Mouse (Mus musculus) liver, adult 2 months (tissue): ENCODE data around the gene Armc12. TPM values are rescaled to one million over a fixed set of nuclear protein-coding genes. Genes with fewer than 3 reads are reported as not detected.

ENCODE experiments used
- DNase-seq: peaks from one replicate; pipeline ENCODE4 v3.0.0-alpha.2; 2011; ENCODE audit warnings: low read depth, low spot score; ENCODE audit errors: extremely low read depth
- H3K27ac ChIP-seq: fragments of 200-500 bp; replicated peaks from 2 replicates; pipeline ENCODE4 v1.5.1; 2012; ENCODE audit warnings: low read depth, mild to moderate bottlenecking, control low read depth, inconsistent platforms, low read length; ENCODE audit not compliant: insufficient read depth
- H3K27me3 ChIP-seq: fragments of 200-500 bp; 2 replicates; pipeline ENCODE4 v1.6.1; 2012; ENCODE audit warnings: mild to moderate bottlenecking, moderate library complexity, low read length, inconsistent platforms; ENCODE audit not compliant: control insufficient read depth, insufficient read depth
- H3K36me3 ChIP-seq: fragments of 200-500 bp; 2 replicates; pipeline ENCODE4 v1.6.1; 2012; ENCODE audit warnings: low read length, inconsistent platforms; ENCODE audit not compliant: control insufficient read depth, insufficient read depth
- H3K4me1 ChIP-seq: fragments of 200-500 bp; 2 replicates; pipeline ENCODE4 v1.6.1; 2011; ENCODE audit warnings: low read length; ENCODE audit not compliant: control insufficient read depth, insufficient read depth
- H3K4me3 ChIP-seq: fragments of 200-500 bp; 2 replicates; pipeline ENCODE4 v1.5.1; 2011; ENCODE audit warnings: low read depth, mild to moderate bottlenecking, control low read depth, low read length, moderate library complexity; ENCODE audit not compliant: insufficient read depth
- H3K79me2 ChIP-seq: fragments of 200-500 bp; 2 replicates; pipeline ENCODE4 v1.6.1; 2012; ENCODE audit warnings: inconsistent platforms, mild to moderate bottlenecking, low read length, moderate library complexity; ENCODE audit not compliant: control insufficient read depth, insufficient read depth
- H3K9ac ChIP-seq: fragments of 200-500 bp; 2 replicates; pipeline ENCODE4 v1.6.1; 2012; ENCODE audit warnings: low read depth, mild to moderate bottlenecking, control low read depth, inconsistent platforms, low read length
- CTCF ChIP-seq: fragments of 200-500 bp; IDR thresholded peaks from 2 replicates; pipeline ENCODE4 v1.5.1; 2011; ENCODE audit warnings: low read depth, low read length, control low read depth
- POLR2A ChIP-seq: fragments of 200-500 bp; IDR thresholded peaks from 2 replicates; pipeline ENCODE4 v1.6.1; 2011; ENCODE audit warnings: low read length, control low read depth; ENCODE audit not compliant: insufficient read depth; ENCODE audit errors: extremely low read depth
- WGBS: fragments of 180-500 bp; shearing (Covaris S2); methylation state at CpG from one replicate; pipeline ENCODE4 v1.1.7; 2018; 5-methylcytosine and 5-hydroxymethylcytosine counted together
- polyA plus RNA-seq: library from polyadenylated mRNA; depleted of rRNA; stranded (reverse); fragments of >200 nt; gene quantifications from 2 replicates; pipeline ENCODE4 v1.2.3, GENCODE M21; 2012
- total RNA-seq: library from RNA; depleted of rRNA; stranded (reverse); fragments of >200 nt; gene quantifications from 2 replicates; pipeline ENCODE4 v1.2.3, GENCODE M21; 2014

Armc12 gene
- total and polyA plus RNA-seq, 2 experiments: not detected

DNA sequence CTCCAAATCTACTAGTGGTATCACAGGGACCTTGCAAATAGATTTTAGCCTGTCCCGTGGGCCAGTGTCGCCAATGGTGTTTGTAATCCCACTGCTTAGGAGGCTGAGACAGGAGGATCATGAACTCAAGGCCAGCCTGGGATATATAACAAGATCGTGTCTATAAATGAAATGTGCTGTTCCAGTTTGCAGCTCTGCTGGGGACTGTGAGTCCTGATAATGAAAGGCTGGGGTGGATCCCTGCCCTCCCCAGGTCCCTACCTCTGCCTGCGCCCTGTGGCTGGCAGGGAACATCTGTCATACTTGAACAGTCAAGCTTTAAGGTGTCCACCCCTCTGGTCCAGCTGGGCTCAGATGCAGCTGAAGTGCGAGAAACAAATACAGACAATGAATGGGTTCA, 16.1 kb upstream of the Armc12 start:
- H3K27ac ChIP-seq: peak overlapping the region; percentile 69

DNA sequence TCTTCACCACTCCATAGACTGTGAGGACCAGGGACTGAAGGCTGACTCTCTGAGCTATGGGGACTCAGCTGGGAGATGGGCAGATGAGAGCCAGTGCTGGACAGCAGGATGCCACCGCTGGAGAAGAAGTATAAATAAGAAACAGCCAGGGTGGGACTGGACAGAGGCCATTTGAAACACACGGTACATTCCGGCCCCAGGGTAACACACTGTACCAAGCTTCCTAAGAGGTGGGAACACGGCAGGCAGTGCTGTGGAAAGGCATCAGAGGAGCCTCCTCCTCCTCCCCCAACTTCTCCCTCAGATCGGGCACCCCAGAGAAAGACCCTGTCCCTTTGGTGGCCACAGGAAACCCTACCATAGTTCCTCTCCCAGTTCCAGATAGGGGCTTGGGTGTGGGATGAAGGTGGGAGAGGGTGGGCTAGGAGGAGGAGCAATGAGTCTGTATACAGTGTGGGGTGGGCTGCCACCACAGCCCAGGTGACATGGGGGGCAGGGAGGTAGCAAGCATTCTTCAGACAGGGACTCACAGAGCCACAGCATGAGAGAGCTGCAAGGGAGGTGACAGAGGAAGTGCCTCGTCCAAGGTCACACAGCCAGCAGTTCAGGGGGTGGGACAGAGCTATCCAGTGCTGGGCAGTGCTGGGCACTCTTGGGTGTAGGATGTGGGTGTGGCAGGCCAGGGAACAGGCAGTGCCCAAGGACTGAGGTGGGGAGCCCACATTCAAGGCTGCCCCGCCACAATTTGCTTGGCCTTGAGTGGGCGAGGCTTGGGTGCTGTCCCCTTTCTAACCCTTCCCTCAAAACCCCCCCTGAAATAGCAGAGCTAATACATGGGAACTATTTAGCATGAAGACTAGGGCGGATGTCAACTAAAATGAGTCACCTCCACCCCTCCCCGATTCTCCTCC, 14.9 kb upstream of the Armc12 start:
- peaks cover 27% of the 10 kb centered on the region for H3K4me1 ChIP-seq
- no peaks in the 10 kb centered on the region for H3K27me3 ChIP-seq
- H3K4me3 ChIP-seq: no peak overlapping the region
- no peak for TF ChIP-seq CTCF
- no peak for TF ChIP-seq POLR2A
- H3K36me3 ChIP-seq: no peaks in the 10 kb centered on the region
- H3K79me2 ChIP-seq: no peaks in the 10 kb centered on the region
- H3K9ac ChIP-seq: peak overlapping the region; percentile 10; the same call in 1 of the 2 replicates
- WGBS: 64% methylated on average over 10 of the region's 10 CpGs
- H3K27ac ChIP-seq: peak overlapping the region; percentile 22; the same call in 1 of the 2 replicates
- no peak for DNase-seq

More for the DNA sequence above, 16.1 kb upstream of the Armc12 start:
- no peaks in the 10 kb centered on the region for H3K27me3 ChIP-seq
- no peaks in the 10 kb centered on the region for H3K36me3 ChIP-seq
- DNase-seq: no peak
- no peak overlapping the region for H3K9ac ChIP-seq
- H3K4me3 ChIP-seq: no peak overlapping the region
- no peaks in the 10 kb centered on the region for H3K79me2 ChIP-seq
- WGBS: 90% methylated on average over 5 of the region's 5 CpGs
- TF ChIP-seq CTCF (no peak), POLR2A (no peak)
- peaks cover 27% of the 10 kb centered on the region for H3K4me1 ChIP-seq

DNA sequence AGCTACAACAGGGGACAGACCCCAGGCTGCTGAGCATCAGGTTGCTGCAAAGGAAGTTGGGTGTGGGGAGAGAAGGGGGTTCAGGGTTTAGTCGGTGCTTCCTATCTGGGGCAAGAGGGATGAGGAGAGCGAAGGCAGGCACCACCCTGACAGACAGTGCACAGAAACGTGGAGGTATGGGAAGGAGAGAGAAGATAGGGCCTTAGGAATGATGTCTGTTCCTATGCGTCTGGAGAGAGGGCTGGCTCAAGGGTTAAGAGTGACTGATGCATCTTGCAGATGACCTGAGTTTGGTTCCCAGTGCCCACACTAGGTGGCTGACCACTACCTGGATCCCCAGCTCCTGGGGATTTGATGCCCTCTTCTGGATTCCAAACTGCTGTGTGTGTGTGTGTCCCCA, 13.7 kb upstream of the Armc12 start:
- Histone ChIP-seq H3K27me3 (no peaks in the 10 kb centered on the region), H3K27ac (no peak overlapping the region; the same call in 1 of the 2 replicates), H3K9ac (no peak overlapping the region; the same call in 1 of the 2 replicates), H3K4me3 (no peak overlapping the region), H3K4me1 (peaks cover 28% of the 10 kb centered on the region), H3K36me3 (no peaks in the 10 kb centered on the region), H3K79me2 (no peaks in the 10 kb centered on the region)
- 84% methylated on average over 4 of the region's 4 CpGs for WGBS
- TF ChIP-seq POLR2A (no peak), CTCF (no peak)
- DNase-seq: no peak

DNA sequence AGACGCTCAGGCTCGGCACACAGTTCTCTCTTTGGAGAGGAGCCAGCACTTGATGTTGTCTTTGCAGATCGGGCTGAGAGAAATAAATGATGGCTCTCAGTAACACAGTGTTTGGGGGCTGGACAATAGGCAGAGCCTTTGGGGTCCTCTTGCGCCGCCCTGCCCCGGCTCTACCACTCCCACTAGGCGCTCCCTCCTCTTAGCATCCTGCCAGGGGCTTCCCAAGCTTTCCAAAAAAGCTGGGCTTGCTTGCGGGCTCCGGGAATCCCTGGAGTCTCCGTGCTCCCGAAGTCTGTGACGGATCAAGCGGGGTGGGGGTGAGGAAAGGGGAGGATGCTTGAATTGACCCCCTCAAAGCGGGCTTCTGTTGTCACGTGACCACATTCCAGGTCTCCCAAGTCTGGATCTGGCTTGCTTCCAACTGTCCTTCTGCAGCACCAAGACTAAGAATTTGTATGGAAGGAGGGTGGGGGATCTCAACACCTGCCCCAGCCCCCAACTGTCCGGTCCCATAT, 13.1 kb upstream of the Armc12 start, which contains the start of gene Fkbp5:
Fkbp5 (minus strand) TSS at position 87 of the 515 bp plus-strand sequence.
- Histone ChIP-seq H3K27me3 (no peaks in the 10 kb centered on the region), H3K9ac (peak within 1 kb of the TSS; percentile 90), H3K79me2 (no peaks in the 10 kb centered on the region), H3K4me1 (peaks cover 26% of the 10 kb centered on the region), H3K4me3 (peak within 1 kb of the TSS; percentile 79), H3K27ac (peak within 1 kb of the TSS; percentile 90), H3K36me3 (no peaks in the 10 kb centered on the region)
- WGBS: 28% methylated on average over 16 of the region's 16 CpGs
- no peak for DNase-seq
- TF ChIP-seq POLR2A: no peak
- TF ChIP-seq CTCF: no peak

DNA sequence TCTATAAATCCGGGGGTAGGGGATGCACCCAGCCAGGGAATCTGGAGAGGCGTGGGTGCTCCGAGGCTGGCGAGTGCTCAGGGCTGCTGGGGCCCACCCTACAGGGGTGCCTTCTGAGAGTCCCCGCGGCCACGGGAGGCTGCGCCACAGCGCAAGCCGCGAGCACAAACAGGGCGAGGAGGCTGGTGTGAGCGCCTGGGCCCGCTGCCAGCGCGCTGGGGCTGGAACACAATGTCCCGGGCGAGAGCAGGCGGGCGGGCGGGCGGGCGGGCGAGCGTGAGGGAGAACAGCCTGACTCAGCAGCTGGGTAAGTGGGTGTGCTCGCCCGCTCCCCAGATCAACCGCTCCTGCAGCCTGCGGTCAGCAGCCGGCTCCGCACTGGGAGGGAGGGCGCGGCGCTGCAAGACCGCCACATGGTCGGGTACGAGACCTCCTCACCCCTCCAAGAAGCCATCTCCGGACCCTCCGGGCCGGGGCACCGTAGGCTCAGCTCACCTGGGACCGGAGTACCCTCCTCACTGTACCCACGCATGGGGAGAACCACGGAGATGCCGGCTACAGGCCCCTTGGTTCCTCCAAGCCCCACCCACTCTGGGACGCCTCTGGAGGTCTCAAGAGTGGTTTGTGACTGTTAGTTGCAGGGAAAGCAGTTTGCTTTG, 12.5 kb upstream of the Armc12 start:
- TF ChIP-seq CTCF (no peak), POLR2A (peak; percentile 32; the same call in 1 of the 2 replicates)
- peak overlapping the region; percentile 79 for H3K4me3 ChIP-seq
- peak overlapping the region; percentile 90 for H3K27ac ChIP-seq
- no peaks in the 10 kb centered on the region for H3K27me3 ChIP-seq
- WGBS: 3% methylated on average over 45 of the region's 46 CpGs
- H3K9ac ChIP-seq: peak overlapping the region; percentile 90
- peaks cover 24% of the 10 kb centered on the region for H3K4me1 ChIP-seq
- H3K36me3 ChIP-seq: no peaks in the 10 kb centered on the region
- DNase-seq: peak; percentile 70
- no peaks in the 10 kb centered on the region for H3K79me2 ChIP-seq
